8 mouse cellular contexts compared by ENCODE assay signal in the genomic region with DNA sequence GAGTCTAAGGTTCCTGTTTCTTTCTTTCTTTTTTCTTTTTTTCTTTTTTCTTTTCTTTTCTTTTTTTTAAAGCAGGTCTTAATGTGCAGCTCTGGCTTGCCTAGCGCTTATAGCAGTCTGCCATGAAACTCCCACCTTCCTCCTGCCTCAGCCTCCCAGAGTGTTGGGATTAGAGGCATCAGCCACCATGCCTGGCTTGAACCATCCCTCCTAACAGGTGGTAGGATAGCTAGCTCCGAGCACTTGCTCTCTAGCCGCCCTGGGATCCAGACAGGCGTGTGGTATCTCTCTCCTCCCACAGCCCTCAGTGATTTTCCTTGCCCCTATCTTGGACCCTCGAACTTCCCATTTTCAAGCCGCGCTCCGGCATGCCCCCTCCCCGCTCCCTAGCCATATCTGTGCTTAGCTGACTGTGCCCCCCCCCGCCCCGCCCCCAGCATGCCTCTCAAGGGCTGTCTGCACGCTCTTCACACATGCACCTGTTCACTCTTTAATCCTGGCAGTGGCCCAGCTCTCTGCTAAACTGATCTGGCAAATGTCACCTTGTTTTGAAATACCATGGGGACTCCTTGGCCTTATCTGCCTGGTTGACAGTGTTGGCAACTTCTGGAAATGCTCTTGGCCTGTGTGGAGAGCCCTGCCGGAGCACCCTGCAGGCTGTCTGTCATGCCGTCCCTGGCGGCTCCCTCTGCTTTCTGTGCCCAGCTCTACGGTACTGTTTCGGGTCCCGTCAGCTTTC. TPM values are rescaled to one million over a fixed set of nuclear protein-coding genes. Genes with fewer than 3 reads are reported as not detected.
DNase-seq lines count a peak whose midpoint lies in the region; ATAC-seq and TF ChIP-seq lines count a peak whose summit lies in the region.

No protein-coding gene starts in this region.

- no peak for TF ChIP-seq POLR2A in liver, adult 2 months (IDR thresholded peaks at IDR 0.05; ENCODE audit: extremely low read depth, insufficient read depth, low read length)

- no peaks in the 10 kb centered on the region for H3K9me3 ChIP-seq in forebrain, embryonic 12.5 days
- H3K9me3 ChIP-seq in hindbrain, embryonic 14.5 days (ENCODE audit: control insufficient read depth, low read length) = no peaks in the 10 kb centered on the region

- ATAC-seq in forebrain, embryonic 12.5 days (ENCODE audit: low FRiP score) = peak; percentile 28; the same call in 1 of the 2 replicates
- ATAC-seq in hindbrain, embryonic 14.5 days (ENCODE audit: low FRiP score) = peak; percentile 33; the same call in 1 of the 2 replicates
- ATAC-seq in erythroid progenitor cell, adult 5-6 weeks (replicated peaks; ENCODE audit: low FRiP score, poor library complexity, severe bottlenecking) = no peak

- no peaks in the 10 kb centered on the region for H3K27me3 ChIP-seq in liver, adult 2 months (ENCODE audit: control insufficient read depth, insufficient read depth, low read length)
- no peaks in the 10 kb centered on the region for H3K27me3 ChIP-seq in forebrain, embryonic 12.5 days
- H3K27me3 ChIP-seq in hindbrain, embryonic 14.5 days (ENCODE audit: control insufficient read depth, insufficient read depth, low read length) = no peaks in the 10 kb centered on the region

- 0 out of 2 replicates have a peak, but pooled peaks have one; percentile 10 for TF ChIP-seq CTCF in liver, adult 2 months (IDR thresholded peaks at IDR 0.05; ENCODE audit: low read depth, low read length)

- whole genome bisulfite sequencing in liver, adult 2 months = 20% methylated on average over 18 of the region's 18 CpGs
- 20% methylated on average over 18 of the region's 18 CpGs for WGBS in forebrain, embryonic 12.5 days
- 17% methylated on average over 18 of the region's 18 CpGs for WGBS in hindbrain, embryonic 14.5 days

- no peaks in the 10 kb centered on the region for H3K36me3 ChIP-seq in liver, adult 2 months (ENCODE audit: control insufficient read depth, insufficient read depth, low read length)
- peaks cover 14% of the 10 kb centered on the region for H3K36me3 ChIP-seq in forebrain, embryonic 12.5 days (replicated peaks)
- H3K36me3 ChIP-seq in hindbrain, embryonic 14.5 days (replicated peaks; ENCODE audit: control insufficient read depth, insufficient read depth) = peaks cover 10% of the 10 kb centered on the region

- H3K4me3 ChIP-seq in liver, adult 2 months (ENCODE audit: insufficient read depth, low read depth, low read length) = no peak overlapping the region
- H3K4me3 ChIP-seq in forebrain, embryonic 12.5 days (replicated peaks) = no peak overlapping the region
- H3K4me3 ChIP-seq in hindbrain, embryonic 14.5 days (replicated peaks; ENCODE audit: low read length) = no peak overlapping the region

- H3K79me2 ChIP-seq in liver, adult 2 months (ENCODE audit: control insufficient read depth, insufficient read depth, low read length) = no peaks in the 10 kb centered on the region

- peaks cover 3% of the 10 kb centered on the region for H3K4me1 ChIP-seq in liver, adult 2 months (ENCODE audit: control insufficient read depth, insufficient read depth, low read length)
- H3K4me1 ChIP-seq in forebrain, embryonic 12.5 days = peaks cover 34% of the 10 kb centered on the region
- H3K4me1 ChIP-seq in hindbrain, embryonic 14.5 days (replicated peaks; ENCODE audit: control insufficient read depth, insufficient read depth, low read length) = peaks cover 16% of the 10 kb centered on the region

- DNase-seq in liver, adult 2 months (ENCODE audit: extremely low read depth, low read depth, low spot score) = peak; percentile 97
- no peak for DNase-seq in liver
- no peak for DNase-seq in hindbrain, embryonic 14.5 days (ENCODE audit: low spot score)
- DNase-seq in lung, postnatal 10 days = peak; percentile 51
- DNase-seq in right cerebral cortex, adult 18-20 months = no peak
- no peak for DNase-seq in urinary bladder, postnatal 36 days (ENCODE audit: low spot score in 2 of 2)

- H3K9ac ChIP-seq in liver, adult 2 months (ENCODE audit: low read depth, low read length) = no peak overlapping the region
- H3K9ac ChIP-seq in forebrain, embryonic 12.5 days = no peak overlapping the region
- H3K9ac ChIP-seq in hindbrain, embryonic 14.5 days = no peak overlapping the region

- no peak overlapping the region for H3K27ac ChIP-seq in liver, adult 2 months (replicated peaks; ENCODE audit: insufficient read depth, low read depth, low read length)
- peak overlapping the region; percentile 37; the same call in 1 of the 2 replicates for H3K27ac ChIP-seq in forebrain, embryonic 12.5 days
- 0 out of 2 replicates have a peak overlapping the region, but pooled peaks have one; percentile 14 for H3K27ac ChIP-seq in hindbrain, embryonic 14.5 days

- peak overlapping the region; percentile 21; the same call in 1 of the 2 replicates for H3K4me2 ChIP-seq in forebrain, embryonic 12.5 days
- peak overlapping the region; percentile 7 for H3K4me2 ChIP-seq in hindbrain, embryonic 14.5 days (replicated peaks)

RNA-seq across cellular contexts. Expression of gene Dbn1, which starts 7.1 kb away (rescaled TPM):
- total RNA-seq in liver, adult 2 months (2014; rRNA removed) = 0.65 and 0.81 TPM in 2 replicates
- 2.1 and 2.3 TPM in 2 replicates for polyA plus RNA-seq in liver, adult 2 months (2012; rRNA removed)
- polyA plus RNA-seq in forebrain, embryonic 12.5 days (2016; fragmentation: Nextera tagmentation; extraction: Ambion mirVana) = 591 and 654 TPM in 2 replicates
- polyA plus RNA-seq in hindbrain, embryonic 14.5 days (2014; fragmentation: Nextera tagmentation; extraction: Ambion mirVana) = 406 and 416 TPM in 2 replicates
- total RNA-seq in erythroid progenitor cell, adult 5-6 weeks (2015; ENCODE audit: low replicate concordance) = not detected in 2 replicates
- total RNA-seq in erythroid progenitor cell, adult 5-6 weeks (2017; ENCODE audit: low replicate concordance) = 0.45 TPM in 1 of 2 replicates, not detected in the other

RNA-seq across cellular contexts. Expression of gene Pdlim7, which starts 18.4 kb away (rescaled TPM):
- total RNA-seq in liver, adult 2 months (2014; rRNA removed) = 3.6 and 6.4 TPM in 2 replicates
- polyA plus RNA-seq in liver, adult 2 months (2012; rRNA removed) = 6.7 and 10.2 TPM in 2 replicates
- polyA plus RNA-seq in forebrain, embryonic 12.5 days (2016; fragmentation: Nextera tagmentation; extraction: Ambion mirVana) = 139 and 147 TPM in 2 replicates
- polyA plus RNA-seq in hindbrain, embryonic 14.5 days (2014; fragmentation: Nextera tagmentation; extraction: Ambion mirVana) = 139 and 141 TPM in 2 replicates
- total RNA-seq in erythroid progenitor cell, adult 5-6 weeks (2015; ENCODE audit: low replicate concordance) = 0.84 and 1.4 TPM in 2 replicates
- total RNA-seq in erythroid progenitor cell, adult 5-6 weeks (2017; ENCODE audit: low replicate concordance) = 0.15 and 3.5 TPM in 2 replicates

RNA-seq across cellular contexts. Expression of gene Prr7, which starts 31.0 kb away (rescaled TPM):
- total RNA-seq in liver, adult 2 months (2014; rRNA removed) = not detected in 2 replicates
- 0.31 and 0.44 TPM in 2 replicates for polyA plus RNA-seq in liver, adult 2 months (2012; rRNA removed)
- polyA plus RNA-seq in forebrain, embryonic 12.5 days (2016; fragmentation: Nextera tagmentation; extraction: Ambion mirVana) = 1.7 and 2.7 TPM in 2 replicates
- polyA plus RNA-seq in hindbrain, embryonic 14.5 days (2014; fragmentation: Nextera tagmentation; extraction: Ambion mirVana) = 6.3 and 8.9 TPM in 2 replicates
- not detected in 2 replicates for total RNA-seq in erythroid progenitor cell, adult 5-6 weeks (2015; ENCODE audit: low replicate concordance)
- total RNA-seq in erythroid progenitor cell, adult 5-6 weeks (2017; ENCODE audit: low replicate concordance) = not detected in 2 replicates

RNA-seq across cellular contexts. Expression of gene Dok3, which starts 34.0 kb away (rescaled TPM):
- total RNA-seq in liver, adult 2 months (2014; rRNA removed) = 0.46 and 0.94 TPM in 2 replicates
- 2.5 and 5.2 TPM in 2 replicates for polyA plus RNA-seq in liver, adult 2 months (2012; rRNA removed)
- 3.3 and 3.7 TPM in 2 replicates for polyA plus RNA-seq in forebrain, embryonic 12.5 days (2016; fragmentation: Nextera tagmentation; extraction: Ambion mirVana)
- polyA plus RNA-seq in hindbrain, embryonic 14.5 days (2014; fragmentation: Nextera tagmentation; extraction: Ambion mirVana) = 3.8 and 5.7 TPM in 2 replicates
- total RNA-seq in erythroid progenitor cell, adult 5-6 weeks (2015; ENCODE audit: low replicate concordance) = 23.8 and 31.4 TPM in 2 replicates
- 5.5 and 7.1 TPM in 2 replicates for total RNA-seq in erythroid progenitor cell, adult 5-6 weeks (2017; ENCODE audit: low replicate concordance)

RNA-seq across cellular contexts. Expression of gene Ddx41, which starts 41.4 kb away (rescaled TPM):
- 30.1 and 35.4 TPM in 2 replicates for total RNA-seq in liver, adult 2 months (2014; rRNA removed)
- polyA plus RNA-seq in liver, adult 2 months (2012; rRNA removed) = 38.8 and 39.9 TPM in 2 replicates
- polyA plus RNA-seq in forebrain, embryonic 12.5 days (2016; fragmentation: Nextera tagmentation; extraction: Ambion mirVana) = 69.9 and 73.3 TPM in 2 replicates
- 49.5 and 51.1 TPM in 2 replicates for polyA plus RNA-seq in hindbrain, embryonic 14.5 days (2014; fragmentation: Nextera tagmentation; extraction: Ambion mirVana)
- 5.8 and 5.9 TPM in 2 replicates for total RNA-seq in erythroid progenitor cell, adult 5-6 weeks (2015; ENCODE audit: low replicate concordance)
- total RNA-seq in erythroid progenitor cell, adult 5-6 weeks (2017; ENCODE audit: low replicate concordance) = 9.1 and 28.7 TPM in 2 replicates

Comparison
In these comparisons a context has a peak if more than half of its experiments do, and no peak if none do; other contexts are left out.
1. DNase-seq: peak in liver, adult 2 months (single experiment) and lung, postnatal 10 days (single experiment); none in liver (single experiment), hindbrain, embryonic 14.5 days (single experiment), right cerebral cortex, adult 18-20 months (single experiment) and urinary bladder, postnatal 36 days (0 of 2).
2. RNA of gene Dbn1, which starts 7.1 kb away (polyA plus RNA-seq): 591 to 654 TPM in forebrain, embryonic 12.5 days and 406 to 416 TPM in hindbrain, embryonic 14.5 days; 2.1 to 2.3 TPM in liver, adult 2 months; every median in the first group is over 100 times any median in the second.
3. RNA of gene Pdlim7, which starts 18.4 kb away (polyA plus RNA-seq): 139 to 147 TPM in forebrain, embryonic 12.5 days and 139 to 141 TPM in hindbrain, embryonic 14.5 days; 6.7 to 10.2 TPM in liver, adult 2 months; every median in the first group is over 10 times any median in the second.